Mouse (Mus musculus) heart, embryonic 12.5 days (tissue): ENCODE data around the gene Rbl2. TPM values are rescaled to one million over a fixed set of nuclear protein-coding genes. Genes with fewer than 3 reads are reported as not detected.

ENCODE experiments used
- ATAC-seq: fragments of 200-750 bp; cut with Nextera tagmentation; 2 replicates; pipeline ENCODE4 v1.8.0; 2017; ENCODE audit warnings: moderate TSS enrichment, moderate library complexity; ENCODE audit not compliant: insufficient number of reproducible peaks, low FRiP score
- H3K27ac ChIP-seq: fragments of 300-500 bp; sonication (generic); 2 replicates; pipeline ENCODE4 v1.5.1; 2016; ENCODE audit warnings: mild to moderate bottlenecking, moderate library complexity; ENCODE audit not compliant: poor library complexity, severe bottlenecking
- H3K27me3 ChIP-seq: fragments of 300-500 bp; sonication (generic); replicated peaks from 2 replicates; pipeline ENCODE4 v1.6.1; 2016; ENCODE audit warnings: mild to moderate bottlenecking, moderate library complexity
- H3K36me3 ChIP-seq: fragments of 300-500 bp; sonication (generic); 2 replicates; pipeline ENCODE4 v1.6.1; 2016; ENCODE audit warnings: mild to moderate bottlenecking, moderate library complexity
- H3K4me1 ChIP-seq: fragments of 300-500 bp; sonication (generic); replicated peaks from 2 replicates; pipeline ENCODE4 v1.6.1; 2016; ENCODE audit warnings: mild to moderate bottlenecking
- H3K4me2 ChIP-seq: fragments of 300-500 bp; sonication (generic); 2 replicates; pipeline ENCODE4 v1.6.1; 2016; ENCODE audit warnings: mild to moderate bottlenecking, moderate library complexity
- H3K4me3 ChIP-seq: fragments of 300-500 bp; sonication (generic); 2 replicates; pipeline ENCODE4 v1.5.1; 2016; ENCODE audit warnings: mild to moderate bottlenecking
- H3K9ac ChIP-seq: fragments of 300-500 bp; sonication (generic); 2 replicates; pipeline ENCODE4 v1.6.1; 2016; ENCODE audit warnings: mild to moderate bottlenecking, moderate library complexity
- H3K9me3 ChIP-seq: fragments of 300-500 bp; sonication (generic); replicated peaks from 2 replicates; pipeline ENCODE4 v1.6.1; 2016; ENCODE audit warnings: mild to moderate bottlenecking, moderate library complexity
- WGBS: fragments of 180-500 bp; shearing (Covaris S2); methylation state at CpG from one replicate; pipeline ENCODE4 v1.1.7; 2016; 5-methylcytosine and 5-hydroxymethylcytosine counted together
- polyA plus RNA-seq: library from polyadenylated mRNA; unstranded; fragments of >200 nt; fragmentation: Nextera tagmentation; extraction: Ambion mirVana; gene quantifications from 2 replicates; pipeline ENCODE4 v1.2.1, GENCODE M21; 2016

Gene Rbl2
- polyA plus RNA-seq, 1 experiment from 2014 or later: 18.5 TPM

GRCm38 (mm10) chr8:91106271-91106670 is 36.4 kb downstream of the Rbl2 start:
- Histone ChIP-seq H3K36me3 (peaks cover 37% of the 10 kb centered on the region), H3K27ac (no peak overlapping the region), H3K4me1 (no peaks in the 10 kb centered on the region), H3K9me3 (no peaks in the 10 kb centered on the region), H3K4me3 (no peak overlapping the region), H3K9ac (no peak overlapping the region), H3K27me3 (no peaks in the 10 kb centered on the region), H3K4me2 (no peak overlapping the region)
- ATAC-seq: no peak
- 85% methylated on average over 12 of the region's 12 CpGs for WGBS

- Histone ChIP-seq H3K4me1 (no peaks in the 10 kb centered on the region), H3K4me3 (no peak overlapping the region), H3K4me2 (no peak overlapping the region), H3K27me3 (no peaks in the 10 kb centered on the region), H3K27ac (no peak overlapping the region), H3K9me3 (no peaks in the 10 kb centered on the region), H3K36me3 (peaks cover 47% of the 10 kb centered on the region), H3K9ac (no peak overlapping the region)
- 77% methylated on average over 5 of the region's 5 CpGs for WGBS
- ATAC-seq: no peak
Measured at GRCm38 (mm10) chr8:91111868-91112477, 42.1 kb downstream of the Rbl2 start.

- Histone ChIP-seq H3K4me1 (0 out of 2 replicates have a peak, but pooled peaks cover 3% of the 10 kb centered on the region), H3K4me2 (no peak overlapping the region), H3K27ac (no peak overlapping the region), H3K36me3 (peaks cover 51% of the 10 kb centered on the region), H3K27me3 (no peaks in the 10 kb centered on the region), H3K9ac (no peak overlapping the region), H3K4me3 (no peak overlapping the region), H3K9me3 (no peaks in the 10 kb centered on the region)
- 88% methylated on average over 5 of the region's 5 CpGs for WGBS
- peak; percentile 18; the same call in 1 of the 2 replicates for ATAC-seq
Measured at GRCm38 (mm10) chr8:91114428-91114827, 44.6 kb downstream of the Rbl2 start.

GRCm38 (mm10) chr8:91114910-91115309 is 45.1 kb downstream of the Rbl2 start:
- no peak overlapping the region for H3K4me3 ChIP-seq
- H3K27me3 ChIP-seq: no peaks in the 10 kb centered on the region
- H3K4me1 ChIP-seq: 0 out of 2 replicates have a peak, but pooled peaks cover 3% of the 10 kb centered on the region
- peaks cover 54% of the 10 kb centered on the region for H3K36me3 ChIP-seq
- ATAC-seq: no peak
- H3K4me2 ChIP-seq: no peak overlapping the region
- 83% methylated on average over 11 of the region's 11 CpGs for WGBS
- no peaks in the 10 kb centered on the region for H3K9me3 ChIP-seq
- H3K27ac ChIP-seq: no peak overlapping the region
- no peak overlapping the region for H3K9ac ChIP-seq

- no peak overlapping the region for H3K4me2 ChIP-seq
- H3K9ac ChIP-seq: no peak overlapping the region
- ATAC-seq: no peak
- H3K9me3 ChIP-seq: no peaks in the 10 kb centered on the region
- H3K36me3 ChIP-seq: peaks cover 69% of the 10 kb centered on the region
- no peak overlapping the region for H3K27ac ChIP-seq
- 85% methylated on average over 4 of the region's 4 CpGs for WGBS
- H3K4me3 ChIP-seq: no peak overlapping the region
- 0 out of 2 replicates have a peak, but pooled peaks cover 3% of the 10 kb centered on the region for H3K4me1 ChIP-seq
- H3K27me3 ChIP-seq: no peaks in the 10 kb centered on the region
Measured at GRCm38 (mm10) chr8:91117537-91117936, 47.7 kb downstream of the Rbl2 start.

- H3K4me3 ChIP-seq: no peak overlapping the region
- 0 out of 2 replicates have a peak, but pooled peaks cover 3% of the 10 kb centered on the region for H3K4me1 ChIP-seq
- no peaks in the 10 kb centered on the region for H3K27me3 ChIP-seq
- H3K9me3 ChIP-seq: no peaks in the 10 kb centered on the region
- H3K36me3 ChIP-seq: peaks cover 70% of the 10 kb centered on the region
- WGBS: 72% methylated on average over 3 of the region's 3 CpGs
- H3K27ac ChIP-seq: no peak overlapping the region
- no peak for ATAC-seq
- H3K4me2 ChIP-seq: no peak overlapping the region
- no peak overlapping the region for H3K9ac ChIP-seq
Measured at GRCm38 (mm10) chr8:91118131-91118530, 48.3 kb downstream of the Rbl2 start.

- WGBS: 90% methylated on average over 5 of the region's 5 CpGs
- no peaks in the 10 kb centered on the region for H3K27me3 ChIP-seq
- no peaks in the 10 kb centered on the region for H3K9me3 ChIP-seq
- no peaks in the 10 kb centered on the region for H3K4me1 ChIP-seq
- no peak overlapping the region for H3K9ac ChIP-seq
- no peak overlapping the region for H3K27ac ChIP-seq
- peaks cover 90% of the 10 kb centered on the region for H3K36me3 ChIP-seq
- H3K4me3 ChIP-seq: no peak overlapping the region
- ATAC-seq: no peak
- H3K4me2 ChIP-seq: no peak overlapping the region
Measured at GRCm38 (mm10) chr8:91124315-91124714, 54.5 kb downstream of the Rbl2 start.

- H3K9me3 ChIP-seq: no peaks in the 10 kb centered on the region
- H3K9ac ChIP-seq: no peak overlapping the region
- no peak overlapping the region for H3K27ac ChIP-seq
- H3K4me2 ChIP-seq: no peak overlapping the region
- WGBS: 88% methylated on average over 8 of the region's 8 CpGs
- H3K4me3 ChIP-seq: no peak overlapping the region
- H3K27me3 ChIP-seq: no peaks in the 10 kb centered on the region
- no peak for ATAC-seq
- H3K4me1 ChIP-seq: no peaks in the 10 kb centered on the region
- H3K36me3 ChIP-seq: peaks cover 76% of the 10 kb centered on the region
Measured at GRCm38 (mm10) chr8:91126786-91127185, 56.9 kb downstream of the Rbl2 start.

- Histone ChIP-seq H3K27me3 (no peaks in the 10 kb centered on the region), H3K4me2 (peak overlapping the region; percentile 84), H3K4me3 (peak overlapping the region; percentile 94; the same call in 1 of the 2 replicates), H3K36me3 (peaks cover 24% of the 10 kb centered on the region), H3K4me1 (peaks cover 9% of the 10 kb centered on the region), H3K9ac (peak overlapping the region; percentile 82; the same call in 1 of the 2 replicates), H3K9me3 (no peaks in the 10 kb centered on the region), H3K27ac (no peak overlapping the region)
- WGBS: 75% methylated on average over 4 of the region's 4 CpGs
- ATAC-seq: no peak
Measured at GRCm38 (mm10) chr8:91132731-91133130, 62.9 kb downstream of the Rbl2 start.

GRCm38 (mm10) chr8:91133441-91134069 is 63.7 kb downstream of the Rbl2 start:
- WGBS: 1% methylated on average over 47 of the region's 58 CpGs
- Histone ChIP-seq H3K9me3 (no peaks in the 10 kb centered on the region), H3K4me3 (peak overlapping the region; percentile 94), H3K27me3 (no peaks in the 10 kb centered on the region), H3K36me3 (peaks cover 16% of the 10 kb centered on the region), H3K4me2 (peak overlapping the region; percentile 84), H3K9ac (peak overlapping the region; percentile 82), H3K4me1 (peaks cover 9% of the 10 kb centered on the region), H3K27ac (peak overlapping the region; percentile 49; the same call in 1 of the 2 replicates)
- peak; percentile 71 for ATAC-seq

- peaks cover 9% of the 10 kb centered on the region for H3K4me1 ChIP-seq
- H3K9ac ChIP-seq: no peak overlapping the region
- peak overlapping the region; percentile 94 for H3K4me3 ChIP-seq
- H3K4me2 ChIP-seq: peak overlapping the region; percentile 56
- no peaks in the 10 kb centered on the region for H3K9me3 ChIP-seq
- 0 out of 2 replicates have a peak overlapping the region, but pooled peaks have one; percentile 47 for H3K27ac ChIP-seq
- H3K36me3 ChIP-seq: peaks cover 11% of the 10 kb centered on the region
- WGBS: under 1% methylated on average over 24 of the region's 24 CpGs
- peak; percentile 99 for ATAC-seq
- no peaks in the 10 kb centered on the region for H3K27me3 ChIP-seq
Measured at GRCm38 (mm10) chr8:91134070-91134475, 64.2 kb downstream of the Rbl2 start.
